Mouse (Mus musculus) ES-E14 (cell line): Measurements from ENCODE around the gene Epb41l4b.

Experiments used
- CHD2 ChIP-seq: IDR thresholded peaks from 2 replicates; pipeline ENCODE4 v1.6.1; 2014; ENCODE audit warnings: mild to moderate bottlenecking, low read depth, low read length, inconsistent platforms
- ZC3H11A ChIP-seq: IDR thresholded peaks from 2 replicates; pipeline ENCODE4 v1.6.1; 2012; ENCODE audit warnings: low read depth, mild to moderate bottlenecking, inconsistent platforms, low read length, borderline replicate concordance
- ZNF384 ChIP-seq: IDR thresholded peaks from 2 replicates; pipeline ENCODE4 v1.6.1; 2012; ENCODE audit warnings: low read depth, low read length, inconsistent platforms

GRCm38 (mm10) chr4:57140200-57140799 lies 2.9 kb downstream of the Epb41l4b start:
- TF ChIP-seq ZNF384: no peak
- no peak for TF ChIP-seq ZC3H11A
- no peak for TF ChIP-seq CHD2
